Mouse (Mus musculus) CH12F3 (cell line): ENCODE results near the gene Gpn3.

Experiments used
- in situ Hi-C: fragments of 300-500 bp; cut with MboI; formaldehyde crosslinking; loops from 2 replicates; pipeline ENCODE4 v1.14.3; 2020; ENCODE audit warnings: low sequenced_read_pairs

Gpn3 gene

DNA sequence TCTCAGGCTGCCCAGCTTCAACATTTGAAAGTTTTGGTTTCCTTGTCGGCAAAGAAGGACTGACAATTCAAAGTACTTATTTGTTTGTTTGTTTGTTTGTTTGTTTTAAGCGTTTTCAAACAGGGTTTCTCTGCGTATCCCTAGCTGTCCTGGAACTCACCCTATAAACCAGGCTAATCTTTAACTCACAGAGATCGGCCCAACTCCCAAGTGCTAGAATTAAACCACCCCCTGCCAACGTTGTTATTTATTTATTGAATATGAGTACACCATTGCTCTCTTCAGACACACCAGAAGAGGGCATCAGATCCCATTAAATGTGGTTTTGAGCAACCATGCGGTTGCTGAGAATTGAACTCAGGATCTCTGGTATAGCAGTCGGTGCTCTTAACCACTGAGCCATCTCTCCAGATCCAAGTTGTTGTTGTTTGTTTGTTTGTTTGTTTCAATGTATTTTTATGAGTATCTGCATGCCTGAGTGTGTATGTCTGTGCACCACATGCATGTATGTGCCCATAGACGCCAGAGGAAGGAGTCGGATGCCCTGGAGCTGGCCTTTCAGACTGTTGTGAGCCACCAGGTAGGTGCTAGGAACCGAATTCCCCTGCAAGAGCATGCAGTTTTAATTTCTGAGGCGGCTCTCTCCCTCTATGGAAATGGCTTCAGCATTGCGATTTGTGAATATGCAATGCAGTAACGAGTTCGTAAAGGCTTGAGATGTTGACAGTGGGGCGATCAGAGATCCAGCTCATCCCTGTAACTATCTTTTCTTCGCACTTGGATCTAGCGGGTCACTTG, 49.8 kb downstream of the Gpn3 start, which contains the start of gene Anapc7:
TSS of gene Anapc7 (plus strand) at position 423 of the 798 bp plus-strand sequence.
- in situ Hi-C loops: no loop called here

DNA sequence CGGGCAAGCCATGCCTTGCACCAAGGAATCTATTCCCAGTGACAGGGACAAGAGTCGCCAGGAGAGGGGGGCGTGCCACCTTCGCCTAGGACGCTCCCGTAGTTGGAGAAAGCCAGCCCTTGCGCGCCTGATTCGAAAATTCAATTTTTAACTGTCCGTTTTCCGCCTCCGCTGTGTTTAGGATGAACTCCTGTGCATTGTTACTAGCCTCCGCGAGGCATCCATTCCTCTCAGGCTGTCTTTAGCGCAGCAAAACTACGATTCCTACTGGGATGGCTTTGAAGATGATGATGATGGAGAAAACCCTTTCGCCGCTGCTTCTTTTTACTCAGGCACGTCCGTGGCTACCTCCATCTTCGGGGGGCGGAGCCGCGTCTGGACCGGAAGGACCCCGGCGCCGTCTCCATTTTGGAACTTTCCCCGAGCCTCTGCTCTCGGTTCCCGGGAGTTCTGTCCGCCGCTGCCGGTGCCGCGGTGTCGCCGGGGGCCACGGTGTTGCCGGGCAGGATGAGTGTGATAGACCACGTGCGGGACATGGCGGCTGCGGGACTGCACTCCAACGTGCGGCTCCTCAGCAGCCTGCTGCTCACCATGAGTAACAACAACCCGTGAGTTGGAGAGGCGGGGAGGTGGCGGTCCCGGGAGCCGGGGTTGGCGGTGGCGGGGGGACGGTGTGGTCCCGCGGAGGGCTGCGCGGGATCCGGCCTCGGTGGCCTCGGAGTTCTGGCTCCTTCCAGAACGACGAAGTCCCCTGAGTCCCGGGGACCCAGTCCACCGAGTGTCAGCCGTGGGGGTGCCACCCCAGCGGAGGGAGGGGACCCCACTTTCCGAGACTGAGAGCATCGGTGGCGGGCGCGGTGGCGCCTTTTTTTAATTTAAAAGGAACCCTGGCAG, 50.6 kb downstream of the Gpn3 start:
- in situ Hi-C loops: no loop called here

DNA sequence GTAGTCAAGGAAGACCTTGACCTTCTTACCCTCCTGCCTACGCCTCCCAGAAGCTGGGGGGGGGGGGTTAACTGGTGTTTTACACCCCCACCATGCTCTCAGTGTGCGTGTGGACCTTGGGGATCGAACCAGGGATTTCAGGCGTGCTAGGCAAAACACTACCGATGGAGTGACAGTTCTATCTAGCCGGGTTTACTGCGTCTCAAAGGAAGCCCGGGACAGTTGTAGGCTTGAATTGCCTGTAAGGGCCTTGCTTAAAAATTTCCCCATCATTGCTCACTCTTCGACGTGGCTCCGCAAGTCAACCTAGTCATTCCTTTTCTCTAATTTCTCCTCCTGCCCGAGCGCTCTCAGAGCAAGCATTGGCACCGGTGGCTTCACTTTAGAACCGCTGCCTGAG, 51.4 kb downstream of the Gpn3 start:
- in situ Hi-C loops: no loop called here

DNA sequence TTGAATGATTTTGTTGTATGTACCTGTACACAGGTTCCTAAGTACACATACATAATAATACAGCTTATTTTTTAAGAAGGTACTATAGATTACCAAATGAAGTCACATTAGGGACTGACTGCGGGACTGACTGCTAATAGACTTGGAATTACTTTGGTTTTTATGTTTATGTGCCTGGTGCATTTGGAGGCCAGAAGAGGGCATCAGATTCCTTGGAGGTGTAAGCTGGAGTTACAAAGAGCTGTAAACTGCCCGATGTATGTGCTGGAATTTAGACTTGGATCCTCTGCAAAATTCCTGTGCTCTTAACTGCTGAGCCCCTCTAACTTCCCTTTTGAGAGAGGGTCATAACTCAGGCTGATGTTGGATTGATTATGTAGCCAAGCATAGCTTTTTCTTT, 53.9 kb downstream of the Gpn3 start:
- in situ Hi-C loops: no loop called here

DNA sequence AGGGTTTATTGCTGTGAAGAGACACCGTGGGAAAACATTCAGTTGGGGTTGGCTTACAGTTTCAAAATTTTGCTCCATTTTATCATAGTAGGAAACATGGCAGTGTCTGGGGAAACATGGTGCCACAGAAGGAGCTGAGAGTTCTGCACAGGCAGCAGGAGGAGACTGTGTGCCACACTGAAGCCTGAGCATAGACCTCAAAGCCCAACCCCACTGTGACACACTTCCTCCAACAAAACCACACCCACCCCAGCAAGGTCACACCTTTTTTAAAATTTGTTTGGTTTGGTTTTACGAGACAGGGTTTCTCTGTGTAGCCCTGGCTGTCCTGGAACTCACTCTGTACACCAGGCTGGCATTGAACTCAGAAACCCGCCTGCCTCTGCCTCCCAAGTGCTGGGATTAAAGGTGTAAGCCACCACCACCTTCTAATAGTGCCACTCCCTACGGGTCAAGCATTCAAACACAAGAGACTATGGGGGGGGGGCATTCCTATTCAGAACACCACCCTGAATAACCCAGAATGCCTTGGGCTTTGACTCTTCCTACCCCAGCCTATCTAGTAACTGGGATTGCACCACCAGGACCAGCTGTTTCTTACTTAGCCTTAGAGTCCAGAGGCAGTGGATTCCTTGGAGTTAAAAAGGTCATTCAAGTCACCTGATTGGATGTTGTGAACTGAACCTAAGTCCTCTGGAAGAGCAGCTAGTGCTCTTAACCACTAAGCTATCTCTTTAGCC, 58.5 kb downstream of the Gpn3 start:
- in situ Hi-C loops: no loop called here

DNA sequence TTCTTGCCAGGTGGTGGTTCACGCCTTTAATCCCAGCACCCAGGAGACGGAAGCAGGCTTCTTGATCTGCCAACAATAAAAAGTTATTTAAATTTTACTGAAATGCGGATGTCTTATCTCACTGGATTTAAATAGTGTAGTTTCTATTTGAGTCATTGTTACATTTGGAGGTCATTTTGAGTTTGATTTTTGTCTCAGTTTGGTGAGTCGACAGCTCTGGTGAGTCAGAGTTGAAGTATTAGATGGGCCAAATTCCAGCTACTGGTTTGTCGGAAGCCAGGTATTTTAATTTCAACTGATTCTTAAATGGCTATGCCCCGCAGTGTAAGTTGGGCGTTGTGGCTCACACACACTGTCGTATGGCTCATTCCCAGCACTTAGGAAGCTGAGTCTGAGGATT, 59.5 kb downstream of the Gpn3 start:
- in situ Hi-C loops: no loop called here
